Mouse (Mus musculus) heart, embryonic 16.5 days (tissue): ENCODE results near the gene Thumpd2. TPM values are rescaled to one million over a fixed set of nuclear protein-coding genes. Genes with fewer than 3 reads are reported as not detected.

Source experiments
- ATAC-seq: fragments of 200-750 bp; cut with Nextera tagmentation; replicated peaks from 2 replicates; pipeline ENCODE4 v1.8.0; 2017; ENCODE audit warnings: moderate number of reproducible peaks; ENCODE audit not compliant: insufficient read depth, low FRiP score; ENCODE audit errors: extremely low read depth
- H3K27ac ChIP-seq: fragments of 300-500 bp; sonication (generic); 2 replicates; pipeline ENCODE4 v1.5.1; 2014; ENCODE audit warnings: mild to moderate bottlenecking, low read length, control low read depth, moderate library complexity
- H3K27me3 ChIP-seq: fragments of 300-500 bp; sonication (generic); 2 replicates; pipeline ENCODE4 v1.6.1; 2014; ENCODE audit warnings: low read length, mixed read lengths; ENCODE audit not compliant: control insufficient read depth, insufficient read depth
- H3K36me3 ChIP-seq: fragments of 300-500 bp; sonication (generic); 2 replicates; pipeline ENCODE4 v1.6.1; 2014; ENCODE audit not compliant: control insufficient read depth, insufficient read depth
- H3K4me1 ChIP-seq: fragments of 300-500 bp; sonication (generic); 2 replicates; pipeline ENCODE4 v1.6.1; 2014; ENCODE audit warnings: low read length, mixed read lengths; ENCODE audit not compliant: control insufficient read depth, insufficient read depth
- H3K4me2 ChIP-seq: fragments of 300-500 bp; sonication (generic); 2 replicates; pipeline ENCODE4 v1.6.1; 2014; ENCODE audit warnings: low read depth, mild to moderate bottlenecking, control low read depth, low read length
- H3K4me3 ChIP-seq: fragments of 300-500 bp; sonication (generic); 2 replicates; pipeline ENCODE4 v1.5.1; 2014; ENCODE audit warnings: mild to moderate bottlenecking, control low read depth, low read length
- H3K9ac ChIP-seq: fragments of 300-500 bp; sonication (generic); 2 replicates; pipeline ENCODE4 v1.6.1; 2014; ENCODE audit warnings: low read length, control low read depth
- H3K9me3 ChIP-seq: fragments of 300-500 bp; sonication (generic); replicated peaks from 2 replicates; pipeline ENCODE4 v1.6.1; 2016; ENCODE audit warnings: low read length; ENCODE audit not compliant: control insufficient read depth
- WGBS: fragments of 180-500 bp; shearing (Covaris S2); extraction: QIAGEN DNeasy Blood & Tissue Kit; methylation state at CpG from one replicate; pipeline ENCODE4 v1.1.7; 2014; 5-methylcytosine and 5-hydroxymethylcytosine counted together
- polyA plus RNA-seq: library from polyadenylated mRNA; unstranded; fragments of >200 nt; fragmentation: Nextera tagmentation; extraction: Ambion mirVana; gene quantifications from 2 replicates; pipeline ENCODE4 v1.2.1, GENCODE M21; 2015

Gene Thumpd2
- polyA plus RNA-seq, 1 experiment from 2014 or later = 9.1 TPM

DNA sequence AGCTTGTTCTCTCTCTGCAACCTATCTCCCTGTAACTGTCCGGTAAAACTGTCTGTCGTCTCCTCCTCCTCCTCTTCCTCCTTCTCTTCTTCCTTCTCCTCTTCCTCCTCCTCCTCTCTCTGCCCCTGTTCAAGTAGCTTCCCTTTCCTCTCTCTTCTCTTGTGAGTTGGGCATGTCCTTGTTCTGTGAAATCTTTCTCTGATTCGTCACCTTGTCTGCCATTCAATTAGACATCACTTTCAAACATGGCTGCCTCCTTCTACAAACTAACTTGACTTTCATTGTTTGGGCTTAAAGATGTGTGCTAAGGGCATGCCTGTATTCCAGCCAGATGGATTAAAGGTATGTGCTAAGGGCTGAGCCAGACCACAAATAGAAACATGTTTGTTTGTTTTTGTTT, 1.5 kb downstream of the Thumpd2 start:
- no peak overlapping the region for H3K4me3 ChIP-seq
- H3K4me1 ChIP-seq = peaks cover 15% of the 10 kb centered on the region
- H3K9me3 ChIP-seq = no peaks in the 10 kb centered on the region
- H3K36me3 ChIP-seq = peaks cover 8% of the 10 kb centered on the region
- no peak overlapping the region for H3K9ac ChIP-seq
- H3K4me2 ChIP-seq = no peak overlapping the region
- WGBS = 70% methylated on average over 3 of the region's 3 CpGs
- no peaks in the 10 kb centered on the region for H3K27me3 ChIP-seq
- no peak for ATAC-seq
- no peak overlapping the region for H3K27ac ChIP-seq

- H3K4me2 ChIP-seq = no peak overlapping the region
- no peak overlapping the region for H3K9ac ChIP-seq
Observed at GRCm38 (mm10) chr17:81062349-81062871, 2.5 kb downstream of the Thumpd2 start.

DNA sequence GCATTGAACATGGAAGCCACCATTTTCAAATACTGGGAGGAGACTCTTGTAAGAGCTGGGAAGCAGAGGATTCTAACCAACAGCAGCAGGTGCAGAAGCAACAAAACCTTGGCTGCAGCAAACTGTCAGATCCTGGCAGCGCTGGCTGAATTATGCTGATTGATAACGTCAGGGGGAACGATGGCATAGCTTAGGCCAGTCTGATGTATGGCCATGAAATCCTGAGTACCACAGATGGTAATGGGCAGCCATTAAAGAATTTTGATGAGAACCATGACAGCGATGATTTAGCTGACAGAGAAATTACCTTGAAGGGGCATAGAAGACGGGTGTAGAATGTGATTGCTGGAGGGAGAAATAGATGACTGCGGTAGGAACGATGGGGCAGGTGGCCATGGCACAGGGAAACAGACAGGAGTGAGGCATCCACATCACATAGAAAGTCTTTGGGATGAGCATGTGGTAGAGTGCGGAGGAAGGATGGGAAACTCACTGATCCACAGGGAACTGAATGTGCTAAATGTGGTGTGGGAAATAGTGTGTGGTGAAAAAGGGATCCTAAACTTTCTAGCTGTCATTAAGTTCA, 8.0 kb downstream of the Thumpd2 start:
- Histone ChIP-seq H3K9ac (no peak overlapping the region), H3K4me3 (no peak overlapping the region), H3K4me2 (no peak overlapping the region), H3K27ac (no peak overlapping the region), H3K36me3 (peaks cover 21% of the 10 kb centered on the region), H3K9me3 (no peaks in the 10 kb centered on the region), H3K4me1 (no peaks in the 10 kb centered on the region), H3K27me3 (no peaks in the 10 kb centered on the region)
- 87% methylated on average over 8 of the region's 8 CpGs for WGBS
- no peak for ATAC-seq

More at GRCm38 (mm10) chr17:81062349-81062871, 2.5 kb downstream of the Thumpd2 start:
- H3K9me3 ChIP-seq = no peaks in the 10 kb centered on the region
- peaks cover 8% of the 10 kb centered on the region for H3K36me3 ChIP-seq
- no peak overlapping the region for H3K4me3 ChIP-seq
- WGBS = 33% methylated on average over 6 of the region's 6 CpGs
- H3K27me3 ChIP-seq = no peaks in the 10 kb centered on the region
- no peak for ATAC-seq
- peaks cover 15% of the 10 kb centered on the region for H3K4me1 ChIP-seq
- no peak overlapping the region for H3K27ac ChIP-seq

DNA sequence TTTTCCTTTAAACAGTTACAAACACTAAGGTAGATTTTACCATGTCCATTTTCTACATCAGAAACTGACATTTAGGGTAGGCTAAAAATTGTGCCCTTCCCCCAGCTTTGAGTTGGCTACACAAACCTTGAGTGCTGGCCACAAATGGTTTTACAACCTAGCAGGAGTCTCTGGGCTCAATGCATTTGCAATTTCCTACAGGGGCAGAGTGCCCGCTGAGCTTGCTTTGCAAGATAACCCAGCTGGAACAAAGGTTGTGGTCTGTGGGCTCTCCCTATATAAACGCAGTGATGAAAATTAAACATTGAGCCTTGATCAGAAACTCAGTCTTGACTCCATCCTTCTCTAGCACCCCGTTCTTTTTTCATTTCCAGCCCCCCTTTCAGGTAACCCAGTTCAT, 8.8 kb downstream of the Thumpd2 start:
- Histone ChIP-seq H3K9me3 (no peaks in the 10 kb centered on the region), H3K4me1 (no peaks in the 10 kb centered on the region), H3K9ac (no peak overlapping the region), H3K4me3 (no peak overlapping the region), H3K4me2 (no peak overlapping the region), H3K27me3 (no peaks in the 10 kb centered on the region), H3K27ac (no peak overlapping the region), H3K36me3 (peaks cover 18% of the 10 kb centered on the region)
- ATAC-seq = no peak
- WGBS = 73% methylated on average over 3 of the region's 3 CpGs

- Histone ChIP-seq H3K4me3 (no peak overlapping the region), H3K27ac (no peak overlapping the region), H3K4me2 (no peak overlapping the region), H3K36me3 (peaks cover 20% of the 10 kb centered on the region), H3K9me3 (no peaks in the 10 kb centered on the region), H3K4me1 (no peaks in the 10 kb centered on the region), H3K9ac (no peak overlapping the region), H3K27me3 (no peaks in the 10 kb centered on the region)
- ATAC-seq = no peak
- WGBS = 89% methylated on average over 5 of the region's 5 CpGs
Observed at GRCm38 (mm10) chr17:81055522-81055921, 9.4 kb downstream of the Thumpd2 start.

GRCm38 (mm10) chr17:81053274-81053673, 11.6 kb downstream of the Thumpd2 start:
- Histone ChIP-seq H3K27me3 (no peaks in the 10 kb centered on the region), H3K9me3 (no peaks in the 10 kb centered on the region), H3K36me3 (peaks cover 20% of the 10 kb centered on the region), H3K4me3 (no peak overlapping the region), H3K27ac (no peak overlapping the region), H3K9ac (no peak overlapping the region), H3K4me1 (no peaks in the 10 kb centered on the region), H3K4me2 (no peak overlapping the region)
- WGBS = 83% methylated on average over 2 of the region's 2 CpGs
- no peak for ATAC-seq

GRCm38 (mm10) chr17:81047930-81048564, 16.8 kb downstream of the Thumpd2 start:
- Histone ChIP-seq H3K4me1 (no peaks in the 10 kb centered on the region), H3K9me3 (no peaks in the 10 kb centered on the region), H3K4me3 (no peak overlapping the region), H3K27me3 (no peaks in the 10 kb centered on the region), H3K36me3 (peaks cover 23% of the 10 kb centered on the region), H3K9ac (no peak overlapping the region), H3K4me2 (no peak overlapping the region), H3K27ac (no peak overlapping the region)
- 80% methylated on average over 7 of the region's 7 CpGs for WGBS
- no peak for ATAC-seq

- Histone ChIP-seq H3K4me2 (no peak overlapping the region), H3K27ac (no peak overlapping the region), H3K27me3 (no peaks in the 10 kb centered on the region), H3K9ac (no peak overlapping the region), H3K36me3 (peaks cover 17% of the 10 kb centered on the region; the same call in 1 of the 2 replicates), H3K9me3 (no peaks in the 10 kb centered on the region), H3K4me3 (no peak overlapping the region), H3K4me1 (no peaks in the 10 kb centered on the region)
- 85% methylated on average over 9 of the region's 9 CpGs for WGBS
- no peak for ATAC-seq
Observed at GRCm38 (mm10) chr17:81045525-81046150, 19.2 kb downstream of the Thumpd2 start.

- Histone ChIP-seq H3K9me3 (no peaks in the 10 kb centered on the region), H3K27me3 (no peaks in the 10 kb centered on the region), H3K27ac (no peak overlapping the region), H3K36me3 (peaks cover 20% of the 10 kb centered on the region; the same call in 1 of the 2 replicates), H3K4me1 (no peaks in the 10 kb centered on the region), H3K9ac (no peak overlapping the region), H3K4me3 (no peak overlapping the region), H3K4me2 (no peak overlapping the region)
- ATAC-seq = no peak
- 79% methylated on average over 6 of the region's 6 CpGs for whole genome bisulfite sequencing
Observed at GRCm38 (mm10) chr17:81045115-81045514, 19.8 kb downstream of the Thumpd2 start.
